Mouse (Mus musculus) forebrain, embryonic 15.5 days (tissue): ENCODE data around the gene Uba2. TPM values are rescaled to one million over a fixed set of nuclear protein-coding genes. Genes with fewer than 3 reads are reported as not detected.

Experiments
- ATAC-seq: fragments of 200-750 bp; cut with Nextera tagmentation; replicated peaks from 2 replicates; pipeline ENCODE4 v1.8.0; 2017; ENCODE audit warnings: mild to moderate bottlenecking, moderate TSS enrichment, moderate library complexity
- H3K27ac ChIP-seq: fragments of 300-500 bp; sonication (generic); replicated peaks from 2 replicates; pipeline ENCODE4 v1.5.1; 2015; ENCODE audit warnings: mild to moderate bottlenecking, inconsistent platforms
- H3K27me3 ChIP-seq: fragments of 300-500 bp; sonication (generic); 2 replicates; pipeline ENCODE4 v1.6.1; 2015; ENCODE audit warnings: inconsistent platforms
- H3K36me3 ChIP-seq: fragments of 300-500 bp; sonication (generic); 2 replicates; pipeline ENCODE4 v1.6.1; 2015; ENCODE audit warnings: mild to moderate bottlenecking, inconsistent platforms
- H3K4me1 ChIP-seq: fragments of 300-500 bp; sonication (generic); 2 replicates; pipeline ENCODE4 v1.6.1; 2015; ENCODE audit warnings: inconsistent platforms
- H3K4me2 ChIP-seq: fragments of 300-500 bp; sonication (generic); replicated peaks from 2 replicates; pipeline ENCODE4 v1.6.1; 2015; ENCODE audit warnings: mild to moderate bottlenecking, inconsistent platforms
- H3K4me3 ChIP-seq: fragments of 300-500 bp; sonication (generic); 2 replicates; pipeline ENCODE4 v1.5.1; 2015; ENCODE audit warnings: mild to moderate bottlenecking, inconsistent platforms
- H3K9ac ChIP-seq: fragments of 300-500 bp; sonication (generic); replicated peaks from 2 replicates; pipeline ENCODE4 v1.6.1; 2015; ENCODE audit warnings: mild to moderate bottlenecking, inconsistent platforms
- H3K9me3 ChIP-seq: fragments of 300-500 bp; sonication (generic); 2 replicates; pipeline ENCODE4 v1.6.1; 2016; ENCODE audit warnings: inconsistent platforms
- whole genome bisulfite sequencing: fragments of 180-500 bp; shearing (Covaris S2); methylation state at CpG from one replicate; pipeline ENCODE4 v1.1.7; 2015; ENCODE audit warnings: mixed read lengths; 5-methylcytosine and 5-hydroxymethylcytosine counted together
- polyA plus RNA-seq: library from polyadenylated mRNA; unstranded; fragments of >200 nt; fragmentation: Nextera tagmentation; extraction: Ambion mirVana; gene quantifications from 2 replicates; pipeline ENCODE4 v1.2.1, GENCODE M21; 2015

Uba2 gene
- polyA plus RNA-seq, 1 experiment from 2014 or later: 208 TPM

GRCm38 (mm10) chr7:34159167-34159566 is 10.2 kb downstream of the Uba2 start:
- Histone ChIP-seq H3K36me3 (peaks cover 92% of the 10 kb centered on the region), H3K9me3 (no peaks in the 10 kb centered on the region), H3K4me2 (no peak overlapping the region), H3K4me3 (no peak overlapping the region), H3K27me3 (no peaks in the 10 kb centered on the region), H3K9ac (no peak overlapping the region), H3K4me1 (no peaks in the 10 kb centered on the region), H3K27ac (no peak overlapping the region)
- 93% methylated on average over 3 of the region's 3 CpGs for WGBS
- no peak for ATAC-seq

DNA sequence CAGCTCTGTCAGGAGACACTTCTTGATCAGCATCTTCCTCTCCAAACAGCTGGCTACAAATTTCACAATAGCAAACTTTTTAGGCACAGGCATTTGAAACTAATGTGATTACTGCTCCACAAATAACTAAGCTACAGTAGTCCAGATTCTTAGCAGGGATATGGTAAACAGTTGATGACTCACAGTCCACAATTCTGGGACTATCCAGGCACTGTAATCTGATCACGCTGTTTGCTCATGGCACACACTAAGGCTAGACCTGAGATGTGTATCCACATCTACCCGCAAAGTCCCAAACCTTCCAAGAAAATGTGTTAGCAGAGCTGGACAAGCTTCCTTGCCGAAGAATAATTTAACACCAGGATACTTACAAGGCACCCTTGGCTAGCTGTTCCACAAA is 11.4 kb downstream of the Uba2 start:
- Histone ChIP-seq H3K9ac (no peak overlapping the region), H3K4me2 (no peak overlapping the region), H3K27me3 (no peaks in the 10 kb centered on the region), H3K27ac (no peak overlapping the region), H3K9me3 (no peaks in the 10 kb centered on the region), H3K4me1 (no peaks in the 10 kb centered on the region), H3K4me3 (no peak overlapping the region), H3K36me3 (peaks cover 93% of the 10 kb centered on the region)
- whole genome bisulfite sequencing: 97% methylated on average over 3 of the region's 3 CpGs
- ATAC-seq: no peak

- 0 out of 2 replicates have a peak, but pooled peaks cover 3% of the 10 kb centered on the region for H3K9me3 ChIP-seq
- 92% methylated on average over 4 of the region's 4 CpGs for WGBS
- H3K27me3 ChIP-seq: no peaks in the 10 kb centered on the region
- peaks cover 96% of the 10 kb centered on the region for H3K36me3 ChIP-seq
- H3K9ac ChIP-seq: no peak overlapping the region
- no peak overlapping the region for H3K27ac ChIP-seq
- no peaks in the 10 kb centered on the region for H3K4me1 ChIP-seq
- H3K4me2 ChIP-seq: no peak overlapping the region
- no peak overlapping the region for H3K4me3 ChIP-seq
- ATAC-seq: no peak
These were observed 22.2 kb downstream of the Uba2 start for GRCm38 (mm10) chr7:34147193-34147592.

DNA sequence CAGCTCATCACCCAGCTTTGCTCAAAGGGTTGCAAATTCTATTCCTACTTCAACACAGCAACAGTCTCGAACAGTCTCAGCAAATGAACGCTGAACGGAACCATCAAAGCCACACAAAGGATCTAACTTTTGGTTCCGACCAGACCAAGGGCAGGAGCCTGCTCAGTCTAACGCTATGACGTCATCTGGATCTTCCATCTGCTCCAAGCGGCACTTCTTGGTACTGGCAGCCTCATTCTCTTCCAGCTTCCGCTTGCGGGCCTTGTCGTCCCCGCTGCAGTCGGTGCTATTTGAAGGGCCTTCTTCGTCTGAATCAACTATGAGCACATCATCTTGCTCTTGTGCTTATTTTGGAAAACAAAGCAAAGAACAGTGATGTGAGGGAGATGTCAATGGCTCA is 28.3 kb downstream of the Uba2 start:
- no peaks in the 10 kb centered on the region for H3K9me3 ChIP-seq
- H3K4me1 ChIP-seq: no peaks in the 10 kb centered on the region
- H3K4me3 ChIP-seq: no peak overlapping the region
- no peaks in the 10 kb centered on the region for H3K27me3 ChIP-seq
- H3K36me3 ChIP-seq: peaks cover 61% of the 10 kb centered on the region
- WGBS: 96% methylated on average over 13 of the region's 13 CpGs
- no peak overlapping the region for H3K9ac ChIP-seq
- no peak overlapping the region for H3K4me2 ChIP-seq
- H3K27ac ChIP-seq: no peak overlapping the region
- ATAC-seq: no peak

DNA sequence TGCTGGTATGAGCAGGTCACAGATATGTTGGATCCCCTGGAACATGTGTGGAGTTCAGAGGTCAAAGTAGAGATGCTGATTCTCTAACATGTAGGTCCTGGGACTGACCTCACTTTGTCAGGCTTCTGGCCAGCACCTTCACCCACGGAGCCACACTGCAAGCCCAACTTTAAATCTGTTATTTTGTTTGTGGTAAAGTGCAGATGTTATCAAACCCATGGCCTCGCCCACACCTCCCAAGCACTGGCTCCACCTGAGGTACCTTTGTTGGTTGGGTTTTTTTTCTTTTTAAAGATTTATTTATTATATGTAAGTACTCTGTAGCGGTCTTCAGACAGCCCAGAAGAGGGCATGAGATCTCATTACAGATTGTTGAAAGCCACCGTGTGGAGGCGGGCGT is 29.9 kb downstream of the Uba2 start:
- no peak for ATAC-seq
- Histone ChIP-seq H3K27me3 (no peaks in the 10 kb centered on the region), H3K36me3 (peaks cover 46% of the 10 kb centered on the region), H3K4me1 (no peaks in the 10 kb centered on the region), H3K27ac (no peak overlapping the region), H3K9me3 (no peaks in the 10 kb centered on the region), H3K9ac (no peak overlapping the region), H3K4me3 (no peak overlapping the region), H3K4me2 (no peak overlapping the region)
- 91% methylated on average over 6 of the region's 6 CpGs for WGBS

DNA sequence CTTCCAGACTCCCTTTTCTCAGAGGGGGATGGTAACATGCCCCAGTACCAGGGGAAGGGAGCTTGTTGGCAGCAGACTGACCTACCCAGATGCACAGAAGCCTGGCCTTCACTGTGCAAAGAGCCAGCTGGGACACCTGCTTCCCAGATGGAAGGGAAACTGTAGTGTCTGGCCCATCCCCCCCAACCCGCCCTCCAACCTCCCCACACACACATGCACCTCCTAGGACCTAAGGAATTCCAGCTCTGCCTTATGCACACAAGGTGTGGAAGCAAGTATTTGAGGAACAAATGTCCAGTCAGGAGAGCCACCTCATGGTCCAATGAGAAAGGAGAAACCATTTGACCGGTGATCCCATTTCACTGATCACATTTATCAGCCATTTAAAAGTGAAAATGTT is 35.1 kb downstream of the Uba2 start:
- 84% methylated on average over 2 of the region's 2 CpGs for WGBS
- ATAC-seq: no peak
- H3K36me3 ChIP-seq: no peaks in the 10 kb centered on the region

GRCm38 (mm10) chr7:34133117-34133762 is 36.2 kb downstream of the Uba2 start, which contains the start of gene Wtip:
TSS of gene Wtip (minus strand) at chr7:34133268.
- WGBS: 1% methylated on average over 49 of the region's 65 CpGs
- Histone ChIP-seq H3K4me1 (peaks cover 23% of the 10 kb centered on the region), H3K9ac (peak within 1 kb of the TSS; percentile 64), H3K4me2 (peak within 1 kb of the TSS; percentile 58), H3K27ac (peak within 1 kb of the TSS; percentile 34; the same call in 1 of the 2 replicates), H3K36me3 (no peaks in the 10 kb centered on the region), H3K27me3 (no peaks in the 10 kb centered on the region), H3K4me3 (peak within 1 kb of the TSS; percentile 68), H3K9me3 (no peaks in the 10 kb centered on the region)
- ATAC-seq: peak; percentile 81

More for the DNA sequence above, 35.1 kb downstream of the Uba2 start:
- H3K4me1 ChIP-seq: peaks cover 23% of the 10 kb centered on the region
- no peak overlapping the region for H3K27ac ChIP-seq
- H3K4me3 ChIP-seq: no peak overlapping the region
- no peak overlapping the region for H3K9ac ChIP-seq
- no peaks in the 10 kb centered on the region for H3K27me3 ChIP-seq
- no peak overlapping the region for H3K4me2 ChIP-seq
- H3K9me3 ChIP-seq: no peaks in the 10 kb centered on the region

- ATAC-seq: peak; percentile 67
- H3K36me3 ChIP-seq: no peaks in the 10 kb centered on the region
- peak overlapping the region; percentile 58 for H3K4me2 ChIP-seq
- H3K27ac ChIP-seq: 0 out of 2 replicates have a peak overlapping the region, but pooled peaks have one; percentile 34
- under 1% methylated on average over 81 of the region's 116 CpGs for WGBS
- H3K9me3 ChIP-seq: no peaks in the 10 kb centered on the region
- H3K27me3 ChIP-seq: no peaks in the 10 kb centered on the region
- H3K4me3 ChIP-seq: peak overlapping the region; percentile 68
- peak overlapping the region; percentile 64 for H3K9ac ChIP-seq
- peaks cover 23% of the 10 kb centered on the region for H3K4me1 ChIP-seq
These were observed 36.9 kb downstream of the Uba2 start for GRCm38 (mm10) chr7:34132355-34133079.

GRCm38 (mm10) chr7:34131959-34132354 is 37.4 kb downstream of the Uba2 start:
- 12% methylated on average over 3 of the region's 3 CpGs for WGBS
- ATAC-seq: peak; percentile 27
- H3K9me3 ChIP-seq: no peaks in the 10 kb centered on the region
- H3K4me3 ChIP-seq: peak overlapping the region; percentile 68
- H3K9ac ChIP-seq: peak overlapping the region; percentile 64
- no peaks in the 10 kb centered on the region for H3K27me3 ChIP-seq
- H3K4me2 ChIP-seq: peak overlapping the region; percentile 58
- H3K36me3 ChIP-seq: no peaks in the 10 kb centered on the region
- no peak overlapping the region for H3K27ac ChIP-seq
- H3K4me1 ChIP-seq: peaks cover 23% of the 10 kb centered on the region

DNA sequence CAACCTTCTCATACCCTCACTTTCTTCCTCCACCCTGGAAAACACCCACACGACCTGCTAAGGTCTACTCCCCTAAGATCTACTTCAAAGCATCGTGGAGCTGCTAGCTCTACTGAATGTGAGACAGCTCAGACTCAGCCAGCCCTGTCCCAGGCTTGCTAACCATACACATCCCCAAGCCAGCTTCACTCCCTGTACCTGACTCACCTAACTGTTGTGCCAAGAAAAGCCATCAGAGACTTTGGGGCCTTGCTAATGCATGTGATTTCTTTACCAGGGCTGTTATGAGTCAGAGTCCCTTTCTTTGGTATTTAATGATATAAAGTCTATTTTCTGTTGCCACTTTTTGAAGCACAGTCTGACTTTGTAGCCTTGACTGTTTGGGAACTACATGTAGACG is 38.3 kb downstream of the Uba2 start:
- Histone ChIP-seq H3K9ac (no peak overlapping the region), H3K9me3 (no peaks in the 10 kb centered on the region; the same call in 1 of the 2 replicates), H3K36me3 (no peaks in the 10 kb centered on the region), H3K4me3 (no peak overlapping the region; the same call in 1 of the 2 replicates), H3K27ac (no peak overlapping the region), H3K4me1 (peaks cover 23% of the 10 kb centered on the region), H3K4me2 (peak overlapping the region; percentile 58; the same call in 1 of the 2 replicates), H3K27me3 (no peaks in the 10 kb centered on the region)
- 77% methylated on average over 3 of the region's 3 CpGs for WGBS
- no peak for ATAC-seq

DNA sequence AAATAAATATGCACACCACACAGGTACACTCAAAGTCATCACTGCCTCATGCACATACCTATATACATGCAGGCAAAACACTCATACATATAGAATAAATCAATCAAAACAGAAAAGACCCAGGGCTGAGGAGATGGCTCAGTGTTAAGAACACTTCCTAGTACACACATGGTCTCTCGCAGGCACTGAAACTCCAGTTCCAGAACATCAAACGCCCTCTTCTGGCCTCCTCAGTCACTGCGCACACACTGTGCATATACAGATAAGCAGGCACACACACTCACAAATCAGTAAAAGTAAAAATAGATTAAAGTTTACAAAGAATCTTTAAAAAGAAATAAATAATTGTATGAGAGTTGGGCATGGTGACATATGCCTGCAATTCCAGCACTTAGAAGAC is 43.1 kb downstream of the Uba2 start:
- no peaks in the 10 kb centered on the region for H3K27me3 ChIP-seq
- no peak overlapping the region for H3K9ac ChIP-seq
- H3K4me1 ChIP-seq: peaks cover 10% of the 10 kb centered on the region
- H3K27ac ChIP-seq: no peak overlapping the region
- no peak overlapping the region for H3K4me2 ChIP-seq
- ATAC-seq: no peak
- H3K36me3 ChIP-seq: no peaks in the 10 kb centered on the region
- WGBS: 88% methylated on average over 3 of the region's 3 CpGs
- H3K9me3 ChIP-seq: no peaks in the 10 kb centered on the region; the same call in 1 of the 2 replicates
- no peak overlapping the region for H3K4me3 ChIP-seq

- Histone ChIP-seq H3K4me2 (no peak overlapping the region), H3K9ac (no peak overlapping the region), H3K27ac (no peak overlapping the region), H3K27me3 (no peaks in the 10 kb centered on the region), H3K4me1 (peaks cover under 1% of the 10 kb centered on the region; the same call in 1 of the 2 replicates), H3K9me3 (no peaks in the 10 kb centered on the region; the same call in 1 of the 2 replicates), H3K36me3 (no peaks in the 10 kb centered on the region), H3K4me3 (no peak overlapping the region)
- 83% methylated on average over 9 of the region's 9 CpGs for WGBS
- no peak for ATAC-seq
These were observed 44.1 kb downstream of the Uba2 start for GRCm38 (mm10) chr7:34125346-34125745.
